Mouse (Mus musculus) sigmoid colon, adult 10 weeks (tissue): ENCODE data around the gene Vmn1r86. TPM values are rescaled to one million over a fixed set of nuclear protein-coding genes. Genes with fewer than 3 reads are reported as not detected.

Experiments
- polyA plus RNA-seq: library from polyadenylated mRNA; stranded (reverse); fragments of 350-450 nt; fragmentation: Illumina TruSeq; extraction: RNeasy Lipid Tissue Mini Kit (QIAGEN cat#74804); gene quantifications from one replicate; pipeline ENCODE4 v1.2.3, GENCODE M21; 2014; ENCODE audit warnings: low read depth, low replicate concordance

Gene Vmn1r86
- not detected for polyA plus RNA-seq

DNA sequence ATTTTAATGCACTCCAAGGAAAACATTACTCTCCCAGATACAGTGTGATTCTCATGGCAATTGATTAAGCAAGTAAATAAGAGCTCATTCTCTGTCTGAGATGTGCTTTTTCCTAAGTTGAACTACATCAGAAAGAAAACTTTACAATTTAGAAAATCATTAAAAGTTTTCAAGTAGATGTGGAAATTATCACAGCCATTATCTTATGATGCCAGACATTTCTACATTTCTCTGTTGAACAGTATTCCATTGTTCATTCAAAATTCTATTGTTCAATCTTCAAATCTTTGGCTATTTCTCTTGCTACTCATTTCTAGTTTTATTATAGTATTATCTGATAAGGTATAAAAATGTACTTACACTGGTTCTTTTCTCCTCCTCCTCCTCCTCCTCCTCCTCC lies at the start of gene Vmn1r86:
Gene Vmn1r86 (minus strand): TSS at position 101 of the 400 bp plus-strand sequence.

GRCm38 (mm10) chr7:13159268-13159667 lies 39.6 kb upstream of the Vmn1r86 start, which contains the start of gene Vmn1r88:
Gene Vmn1r88, plus strand, starts transcription at chr7:13159568.

GRCm38 (mm10) chr7:13140057-13140456 lies 20.3 kb upstream of the Vmn1r86 start, which contains the start of gene Vmn1r87:
Gene Vmn1r87, minus strand, starts transcription at chr7:13140157.

DNA sequence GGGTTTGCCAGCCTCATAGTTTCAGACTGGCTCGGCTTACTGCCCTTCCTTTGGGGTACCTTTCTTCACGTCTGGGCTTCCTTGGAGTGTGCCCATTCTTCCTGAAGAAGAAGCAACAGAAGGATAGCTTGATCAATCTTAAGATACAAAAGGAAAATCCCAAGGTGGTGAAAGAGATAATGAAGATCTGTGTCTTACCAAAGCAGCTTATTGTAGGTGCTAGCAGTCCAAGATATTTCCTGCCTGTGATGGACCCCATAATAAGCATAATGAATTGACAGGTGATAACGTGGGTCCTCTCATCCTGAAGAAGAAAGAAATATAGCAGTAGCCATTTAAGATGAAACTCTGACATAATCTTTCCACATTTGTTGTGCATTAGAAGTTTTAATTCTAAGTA lies 24.6 kb downstream of the Vmn1r86 start, which contains the start of gene Vmn1r85:
Gene Vmn1r85 (minus strand): TSS at position 101 of the 400 bp plus-strand sequence.

GRCm38 (mm10) chr7:13054287-13055010 lies 65.3 kb downstream of the Vmn1r86 start, which contains the start of gene Mzf1:
Gene Mzf1, minus strand, starts transcription at chr7:13054764.

Other genes with a start within 250 kb of the Vmn1r86 start
- 3.1 TPM for gene Zfp128, start 238.7 kb downstream of the Vmn1r86 start, polyA plus RNA-seq
- 4.5 TPM for gene Zscan22, start 222.1 kb downstream of the Vmn1r86 start, polyA plus RNA-seq
- gene Rps5, start 197.6 kb downstream of the Vmn1r86 start, polyA plus RNA-seq = 29.4 TPM
- gene Rnf225, start 192.5 kb downstream of the Vmn1r86 start, polyA plus RNA-seq = 0.35 TPM
- 2.2 TPM for gene Zfp324, start 154.1 kb downstream of the Vmn1r86 start, polyA plus RNA-seq
- 2.7 TPM for gene Zfp446, start 142.1 kb downstream of the Vmn1r86 start, polyA plus RNA-seq
- not detected for gene Slc27a5, start 121.7 kb downstream of the Vmn1r86 start, polyA plus RNA-seq
- gene Trim28, start 120.8 kb downstream of the Vmn1r86 start, polyA plus RNA-seq = 16.1 TPM
- 0.54 TPM for gene Zbtb45, start 109.9 kb downstream of the Vmn1r86 start, polyA plus RNA-seq
- gene Chmp2a, start 85.1 kb downstream of the Vmn1r86 start, polyA plus RNA-seq = 95.3 TPM
- gene Ube2m, start 81.6 kb downstream of the Vmn1r86 start, polyA plus RNA-seq = 41.1 TPM
- 0.79 TPM for gene Mzf1, start 65.2 kb downstream of the Vmn1r86 start, polyA plus RNA-seq
- not detected for gene Vmn1r85, start 24.7 kb downstream of the Vmn1r86 start, polyA plus RNA-seq
- gene Vmn1r87, start 20.2 kb upstream of the Vmn1r86 start, polyA plus RNA-seq = not detected
- gene Vmn1r88, start 39.7 kb upstream of the Vmn1r86 start, polyA plus RNA-seq = not detected
- gene Vmn1r89, start 93.1 kb upstream of the Vmn1r86 start, polyA plus RNA-seq = not detected
- 10.1 TPM for gene Lig1, start 157.4 kb upstream of the Vmn1r86 start, polyA plus RNA-seq
- gene Zswim9, start 158.8 kb upstream of the Vmn1r86 start, polyA plus RNA-seq = 8.3 TPM
- gene Pla2g4c, start 204.7 kb upstream of the Vmn1r86 start, polyA plus RNA-seq = 3.4 TPM